ENCODE assay signal across 8 mouse cellular contexts in the genomic region with DNA sequence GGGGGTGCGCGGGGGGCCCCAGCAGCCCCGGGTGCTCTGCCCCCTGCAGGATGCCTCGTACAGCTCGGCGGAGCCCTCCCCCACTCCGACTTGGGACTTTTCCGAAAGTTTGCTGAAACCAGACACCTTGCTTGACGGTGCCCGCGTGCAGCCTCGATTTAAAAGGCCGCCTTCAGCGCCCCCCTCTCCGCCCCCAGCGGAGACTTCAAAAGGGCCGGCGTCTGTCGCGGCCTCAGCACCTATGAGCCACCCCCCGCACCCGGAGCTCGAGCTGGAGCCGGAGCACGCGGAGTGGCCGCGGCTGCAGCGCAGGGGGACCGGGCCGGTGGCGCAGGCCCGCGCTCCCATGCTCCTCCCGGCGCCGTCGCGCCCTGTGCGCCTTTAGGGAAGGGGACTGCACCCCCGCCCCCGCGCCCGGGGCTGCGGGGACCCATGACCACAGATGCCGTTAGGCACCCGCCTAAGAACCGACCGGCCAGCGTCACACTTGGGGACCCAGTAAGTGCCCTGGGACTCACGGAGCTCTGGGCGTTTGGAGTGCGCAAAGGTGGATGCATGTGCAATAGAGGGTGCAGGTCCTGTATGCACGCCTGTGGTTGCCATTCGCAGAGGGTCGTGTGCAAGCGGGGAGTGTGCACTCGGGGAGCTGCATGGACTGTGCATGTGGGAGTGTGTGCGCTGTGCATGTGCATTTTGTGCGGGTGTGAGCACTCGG. TPM values are rescaled to one million over a fixed set of nuclear protein-coding genes. Genes with fewer than 3 reads are reported as not detected.
A peak's percentile ranks its signal among the peaks of the same experiment; 100 is the strongest.
DNase-seq lines count a peak whose midpoint lies in the region; ATAC-seq lines count a peak whose summit lies in the region.

A gene (plus strand): TSS at position 98 of the 715 bp plus-strand sequence.

- H3K4me3 ChIP-seq in intestine, embryonic 15.5 days (replicated peaks), result peak within 1 kb of the TSS; percentile 91
- H3K4me3 ChIP-seq in midbrain, embryonic 15.5 days, result peak within 1 kb of the TSS; percentile 66

- peak; percentile 51 for DNase-seq in CD4-positive, CD25-positive, alpha-beta regulatory T cell, adult 2 months (ENCODE audit: low read depth, low spot score)
- DNase-seq in urinary bladder, adult 2 months (ENCODE audit: low spot score), result no peak
- DNase-seq in urinary bladder, postnatal 36 days (ENCODE audit: low spot score in 2 of 2), result no peak
- DNase-seq in layer of hippocampus, postnatal 25 days (ENCODE audit: extremely low spot score in 1 of 2, low spot score in 1 of 2), result no peak

- no peaks in the 10 kb centered on the region for H3K36me3 ChIP-seq in intestine, embryonic 15.5 days
- H3K36me3 ChIP-seq in midbrain, embryonic 15.5 days (replicated peaks), result no peaks in the 10 kb centered on the region

- peaks cover 26% of the 10 kb centered on the region for H3K4me1 ChIP-seq in intestine, embryonic 15.5 days (replicated peaks)
- H3K4me1 ChIP-seq in midbrain, embryonic 15.5 days, result peaks cover 29% of the 10 kb centered on the region

- peak within 1 kb of the TSS; percentile 53 for H3K9ac ChIP-seq in intestine, embryonic 15.5 days
- peak within 1 kb of the TSS; percentile 35 for H3K9ac ChIP-seq in midbrain, embryonic 15.5 days

- H3K4me2 ChIP-seq in intestine, embryonic 15.5 days (replicated peaks), result peak within 1 kb of the TSS; percentile 98
- peak within 1 kb of the TSS; percentile 100 for H3K4me2 ChIP-seq in midbrain, embryonic 15.5 days

- H3K9me3 ChIP-seq in intestine, embryonic 15.5 days, result no peaks in the 10 kb centered on the region
- no peaks in the 10 kb centered on the region for H3K9me3 ChIP-seq in midbrain, embryonic 15.5 days

- 0 out of 2 replicates have a peak within 1 kb of the TSS, but pooled peaks have one; percentile 27 for H3K27ac ChIP-seq in intestine, embryonic 15.5 days
- no peak within 1 kb of the TSS for H3K27ac ChIP-seq in midbrain, embryonic 15.5 days

- WGBS in intestine, embryonic 15.5 days, result under 1% methylated on average over 59 of the region's 61 CpGs
- whole genome bisulfite sequencing in midbrain, embryonic 15.5 days, result under 1% methylated on average over 61 of the region's 61 CpGs

- no peak for ATAC-seq in CD4-positive, CD25-positive, alpha-beta regulatory T cell, adult 4 months
- peak; percentile 35 for ATAC-seq in intestine, embryonic 15.5 days
- ATAC-seq in midbrain, embryonic 15.5 days (replicated peaks), result peak; percentile 41; the same call in 1 of the 2 replicates
- ATAC-seq in megakaryocyte-erythroid progenitor cell, adult 5-6 weeks (replicated peaks; ENCODE audit: low FRiP score, low TSS enrichment, poor library complexity, severe bottlenecking), result no peak

- H3K27me3 ChIP-seq in intestine, embryonic 15.5 days (replicated peaks), result peaks cover 3% of the 10 kb centered on the region; the same call in 1 of the 2 replicates
- peaks cover 54% of the 10 kb centered on the region for H3K27me3 ChIP-seq in midbrain, embryonic 15.5 days (replicated peaks)

RNA-seq across cellular contexts. Expression of the gene that starts here (rescaled TPM):
- under 1 TPM; 0.33 to 0.75 TPM for polyA plus RNA-seq in CD4-positive, CD25-positive, alpha-beta regulatory T cell, adult 4 months (2017; shearing (Covaris generic))
- polyA plus RNA-seq in urinary bladder, adult 2 months (2012; rRNA removed), result 12.3 and 13.3 TPM in 2 replicates
- polyA plus RNA-seq in intestine, embryonic 15.5 days (2015; fragmentation: Nextera tagmentation; extraction: Ambion mirVana), result 13.1 and 13.3 TPM in 2 replicates
- polyA plus RNA-seq in midbrain, embryonic 15.5 days (2015; fragmentation: Nextera tagmentation; extraction: Ambion mirVana), result 2.2 and 3.1 TPM in 2 replicates
- 1 to 10 TPM; 3.0 to 4.7 TPM for total RNA-seq in layer of hippocampus, postnatal 25 days (2021)
- total RNA-seq in megakaryocyte-erythroid progenitor cell, adult 5-6 weeks (2014; fragmentation: Nextera tagmentation), result 1.2 TPM in 1 of 2 replicates, not detected in the other
- not detected in 2 replicates for total RNA-seq in megakaryocyte-erythroid progenitor cell, adult 5-6 weeks (2017)

Comparison
In these comparisons a context has a peak if more than half of its experiments do, and no peak if none do; other contexts are left out.
1. ATAC-seq: peak in intestine, embryonic 15.5 days (single experiment) and midbrain, embryonic 15.5 days (single experiment); none in CD4-positive, CD25-positive, alpha-beta regulatory T cell, adult 4 months (single experiment) and megakaryocyte-erythroid progenitor cell, adult 5-6 weeks (single experiment).